Mouse (Mus musculus) regulatory T cell (primary cell): ENCODE measurements around the gene Ttc8.

Experiments used
- in situ Hi-C: fragments of 300-600 bp; cut with MboI, MseI; formaldehyde crosslinking; loops from one replicate; pipeline ENCODE4 v1.15.1; 2025; ENCODE audit warnings: high pct_unique_total_duplicates

Gene Ttc8

DNA sequence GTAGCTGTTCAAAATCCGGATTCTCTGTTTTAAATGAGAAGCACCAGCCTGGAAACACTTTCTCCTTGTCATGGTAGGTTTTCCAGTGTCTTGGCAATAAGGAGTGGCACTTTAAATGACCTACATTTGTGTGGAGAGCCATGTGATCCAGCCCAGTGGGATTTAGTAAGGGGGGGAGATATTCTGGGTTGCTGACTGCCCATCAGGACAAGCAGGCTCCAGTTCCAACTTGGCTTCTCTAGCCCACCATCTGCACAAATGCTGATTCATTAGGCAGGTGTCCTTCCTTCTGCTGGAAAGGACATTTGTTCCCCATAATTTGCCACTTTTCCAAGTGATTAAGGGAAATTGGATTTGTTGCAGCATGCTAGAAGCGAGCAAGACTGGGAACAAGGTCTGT, 105.9 kb downstream of the Ttc8 start:
- in situ Hi-C loops = no loop called here

- in situ Hi-C loops = no loop called here
These were observed 108.3 kb downstream of the Ttc8 start for GRCm38 (mm10) chr12:99028665-99029064.

DNA sequence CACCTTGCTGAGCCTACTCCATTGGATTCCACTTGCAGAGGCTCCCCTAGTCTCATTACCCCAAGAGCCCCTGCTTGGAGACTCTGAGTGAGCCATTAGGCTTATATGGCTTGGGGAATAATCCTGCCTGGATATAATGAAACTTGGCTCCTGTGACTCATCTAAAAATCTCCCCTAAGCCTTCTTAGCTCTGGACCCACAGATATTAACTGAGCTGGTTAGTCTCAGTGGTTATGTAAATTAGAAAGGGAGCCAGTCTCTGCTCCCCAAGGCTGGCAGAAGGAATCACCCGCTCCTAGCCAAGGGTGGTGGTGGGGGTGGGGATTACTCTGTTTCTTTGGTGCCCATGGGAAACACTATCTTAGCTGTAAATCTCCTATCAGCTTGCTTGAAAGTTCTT, 109.6 kb downstream of the Ttc8 start:
- in situ Hi-C loops = no loop called here
